Mouse (Mus musculus) bone marrow macrophage, adult 2 months (primary cell): ENCODE results near the gene Hspb1.

Experiments
- CTCF ChIP-seq: IDR thresholded peaks from 2 replicates; pipeline ENCODE4 v1.5.1; 2012; ENCODE audit warnings: low read depth, mild to moderate bottlenecking, low read length, moderate library complexity
- POLR2A ChIP-seq: IDR thresholded peaks from 2 replicates; pipeline ENCODE4 v1.6.1; 2012; ENCODE audit warnings: mild to moderate bottlenecking, low read depth, low read length, borderline replicate concordance

DNA sequence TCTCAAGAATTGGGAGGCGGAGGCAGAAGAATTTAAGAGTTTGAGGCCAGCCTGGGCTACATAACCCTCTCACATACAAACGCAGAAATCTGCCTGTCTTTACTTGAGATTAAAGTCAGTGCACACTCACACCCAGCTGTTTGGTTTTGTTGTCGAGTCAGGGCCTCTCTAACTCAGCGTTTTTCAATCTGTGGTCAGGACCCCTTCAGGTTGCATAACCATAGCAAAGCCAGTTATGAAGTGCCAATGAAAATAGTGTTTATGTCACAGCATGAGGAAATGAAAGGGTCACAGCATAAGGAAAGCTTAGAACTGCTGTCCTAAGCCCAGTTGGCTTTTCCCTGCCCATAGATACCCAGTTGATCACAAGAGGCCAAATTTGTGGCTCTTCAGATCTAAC lies 19.1 kb downstream of the Hspb1 start:
- TF ChIP-seq POLR2A = no peak
- no peak for TF ChIP-seq CTCF
